Mouse (Mus musculus) neural tube, embryonic 13.5 days (tissue): Measurements from ENCODE around the gene Usp36. TPM values are rescaled to one million over a fixed set of nuclear protein-coding genes. Genes with fewer than 3 reads are reported as not detected.

Source experiments
- ATAC-seq: fragments of 200-750 bp; cut with Nextera tagmentation; 2 replicates; pipeline ENCODE4 v1.8.0; 2017; ENCODE audit warnings: low read depth, mild to moderate bottlenecking, moderate TSS enrichment, moderate library complexity
- H3K27ac ChIP-seq: fragments of 300-500 bp; sonication (generic); replicated peaks from 2 replicates; pipeline ENCODE4 v1.5.1; 2015; ENCODE audit warnings: moderate library complexity, mild to moderate bottlenecking, inconsistent platforms
- H3K27me3 ChIP-seq: fragments of 300-500 bp; sonication (generic); 2 replicates; pipeline ENCODE4 v1.6.1; 2015; ENCODE audit warnings: mild to moderate bottlenecking, inconsistent platforms
- H3K36me3 ChIP-seq: fragments of 300-500 bp; sonication (generic); 2 replicates; pipeline ENCODE4 v1.6.1; 2015; ENCODE audit warnings: mild to moderate bottlenecking, inconsistent platforms
- H3K4me1 ChIP-seq: fragments of 300-500 bp; sonication (generic); replicated peaks from 2 replicates; pipeline ENCODE4 v1.6.1; 2015; ENCODE audit warnings: inconsistent platforms
- H3K4me2 ChIP-seq: fragments of 300-500 bp; sonication (generic); 2 replicates; pipeline ENCODE4 v1.6.1; 2015; ENCODE audit warnings: inconsistent platforms, mild to moderate bottlenecking, moderate library complexity
- H3K4me3 ChIP-seq: fragments of 300-500 bp; sonication (generic); 2 replicates; pipeline ENCODE4 v1.5.1; 2015; ENCODE audit warnings: mild to moderate bottlenecking, inconsistent platforms
- H3K9ac ChIP-seq: fragments of 300-500 bp; sonication (generic); 2 replicates; pipeline ENCODE4 v1.6.1; 2015; ENCODE audit warnings: moderate library complexity, mild to moderate bottlenecking, inconsistent platforms
- H3K9me3 ChIP-seq: fragments of 300-500 bp; sonication (generic); 2 replicates; pipeline ENCODE4 v1.6.1; 2016; ENCODE audit warnings: inconsistent platforms
- WGBS: fragments of 180-500 bp; shearing (Covaris S2); methylation state at CpG from one replicate; pipeline ENCODE4 v1.1.7; 2015; 5-methylcytosine and 5-hydroxymethylcytosine counted together
- polyA plus RNA-seq: library from polyadenylated mRNA; unstranded; fragments of >200 nt; fragmentation: Nextera tagmentation; extraction: Ambion mirVana; gene quantifications from 2 replicates; pipeline ENCODE4 v1.2.1, GENCODE M21; 2015

Gene Usp36
- polyA plus RNA-seq, 1 experiment from 2014 or later = 15.6 TPM

DNA sequence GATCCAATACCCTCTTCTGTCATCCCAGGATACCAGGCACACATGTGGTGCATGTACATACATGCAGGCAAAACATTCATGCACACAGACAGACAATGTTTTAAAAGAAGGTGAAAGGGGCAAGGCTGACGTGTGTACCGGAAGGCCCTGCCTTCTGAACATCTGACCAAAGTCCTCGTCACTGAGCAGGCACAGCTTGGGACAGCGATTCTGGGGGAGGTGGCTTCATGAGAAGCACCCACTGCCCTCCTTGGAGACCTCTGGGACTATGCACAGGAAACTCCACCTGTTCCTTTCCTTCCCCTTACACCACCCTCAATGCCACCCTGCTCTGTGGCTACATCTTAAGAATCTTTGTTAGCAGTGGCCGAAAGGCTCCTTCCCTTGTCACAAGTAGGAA lies 79.1 kb downstream of the Usp36 start:
- H3K27me3 ChIP-seq = no peaks in the 10 kb centered on the region
- 0 out of 2 replicates have a peak overlapping the region, but pooled peaks have one; percentile 12 for H3K9ac ChIP-seq
- peak overlapping the region; percentile 43; the same call in 1 of the 2 replicates for H3K27ac ChIP-seq
- H3K4me2 ChIP-seq = no peak overlapping the region
- no peaks in the 10 kb centered on the region for H3K9me3 ChIP-seq
- H3K4me1 ChIP-seq = peaks cover 67% of the 10 kb centered on the region
- ATAC-seq = no peak
- no peaks in the 10 kb centered on the region for H3K36me3 ChIP-seq
- no peak overlapping the region for H3K4me3 ChIP-seq
- WGBS = 87% methylated on average over 5 of the region's 5 CpGs

DNA sequence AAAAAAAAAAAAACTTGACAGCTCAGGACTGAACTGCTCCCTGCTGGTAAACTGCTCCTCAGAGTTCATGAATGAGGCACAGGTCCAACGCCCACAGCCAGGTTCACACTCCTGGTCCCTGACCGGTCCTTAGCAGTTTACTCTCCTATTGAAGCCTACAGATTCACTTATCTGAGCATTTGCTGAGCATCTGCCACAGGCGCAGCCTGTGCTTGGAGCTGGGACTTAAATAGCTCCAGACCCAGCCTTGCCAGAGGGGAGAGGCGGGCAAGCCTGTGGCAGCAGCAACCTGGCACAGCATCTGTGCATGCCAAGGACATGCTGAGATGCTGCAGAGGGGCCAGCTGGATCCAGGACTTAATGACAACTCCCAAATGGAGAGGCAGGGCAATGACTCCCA lies 79.9 kb downstream of the Usp36 start:
- H3K9me3 ChIP-seq = no peaks in the 10 kb centered on the region
- no peak overlapping the region for H3K4me2 ChIP-seq
- no peak overlapping the region for H3K4me3 ChIP-seq
- WGBS = 67% methylated on average over 4 of the region's 4 CpGs
- peaks cover 71% of the 10 kb centered on the region for H3K4me1 ChIP-seq
- no peaks in the 10 kb centered on the region for H3K27me3 ChIP-seq
- H3K36me3 ChIP-seq = no peaks in the 10 kb centered on the region
- peak; percentile 52; the same call in 1 of the 2 replicates for ATAC-seq
- H3K27ac ChIP-seq = peak overlapping the region; percentile 43
- H3K9ac ChIP-seq = peak overlapping the region; percentile 32; the same call in 1 of the 2 replicates

Other genes with a start within 250 kb of the Usp36 start
- 0.22 and 0.23 TPM in 2 replicates for gene Dnah17, start 159.6 kb downstream of the Usp36 start, polyA plus RNA-seq
- gene Cyth1, start 41.7 kb downstream of the Usp36 start, polyA plus RNA-seq = 24.4 and 25.2 TPM in 2 replicates
- 0.13 TPM in 1 of 2 replicates, not detected in the other for gene Cep295nl, start 52.3 kb upstream of the Usp36 start, polyA plus RNA-seq
- 56.4 and 57.5 TPM in 2 replicates for gene Timp2, start 65.5 kb upstream of the Usp36 start, polyA plus RNA-seq
- gene Lgals3bp, start 111.8 kb upstream of the Usp36 start, polyA plus RNA-seq = 2.7 and 4.2 TPM in 2 replicates
- 25.7 and 28.2 TPM in 2 replicates for gene Cant1, start 128.8 kb upstream of the Usp36 start, polyA plus RNA-seq
- 4.4 and 4.8 TPM in 2 replicates for gene C1qtnf1, start 138.0 kb upstream of the Usp36 start, polyA plus RNA-seq
- 8.1 and 10.0 TPM in 2 replicates for gene Engase, start 186.6 kb upstream of the Usp36 start, polyA plus RNA-seq